Mouse (Mus musculus): ENCODE results near the gene Ccnt1.
A peak's percentile ranks its signal among the peaks of the same experiment; 100 is the strongest.

GRCm38 (mm10) chr15:98517380-98518355 lies 53.1 kb downstream of the Ccnt1 start:
- no peak for TF ChIP-seq POLR2A (IDR thresholded peaks at IDR 0.05; ENCODE audit: insufficient read depth, low read depth, low read length)
- peak; percentile 51; the same call in 1 of the 2 replicates for TF ChIP-seq CTCF (IDR thresholded peaks at IDR 0.05; ENCODE audit: insufficient read depth, low read depth, low read length)
